Mouse (Mus musculus): Measurements from ENCODE around the gene Spin1. TPM values are rescaled to one million over a fixed set of nuclear protein-coding genes. Genes with fewer than 3 reads are reported as not detected.

Spin1 gene
- polyA plus RNA-seq (2012; rRNA removed), result 29.0 and 29.5 TPM in 2 replicates

DNA sequence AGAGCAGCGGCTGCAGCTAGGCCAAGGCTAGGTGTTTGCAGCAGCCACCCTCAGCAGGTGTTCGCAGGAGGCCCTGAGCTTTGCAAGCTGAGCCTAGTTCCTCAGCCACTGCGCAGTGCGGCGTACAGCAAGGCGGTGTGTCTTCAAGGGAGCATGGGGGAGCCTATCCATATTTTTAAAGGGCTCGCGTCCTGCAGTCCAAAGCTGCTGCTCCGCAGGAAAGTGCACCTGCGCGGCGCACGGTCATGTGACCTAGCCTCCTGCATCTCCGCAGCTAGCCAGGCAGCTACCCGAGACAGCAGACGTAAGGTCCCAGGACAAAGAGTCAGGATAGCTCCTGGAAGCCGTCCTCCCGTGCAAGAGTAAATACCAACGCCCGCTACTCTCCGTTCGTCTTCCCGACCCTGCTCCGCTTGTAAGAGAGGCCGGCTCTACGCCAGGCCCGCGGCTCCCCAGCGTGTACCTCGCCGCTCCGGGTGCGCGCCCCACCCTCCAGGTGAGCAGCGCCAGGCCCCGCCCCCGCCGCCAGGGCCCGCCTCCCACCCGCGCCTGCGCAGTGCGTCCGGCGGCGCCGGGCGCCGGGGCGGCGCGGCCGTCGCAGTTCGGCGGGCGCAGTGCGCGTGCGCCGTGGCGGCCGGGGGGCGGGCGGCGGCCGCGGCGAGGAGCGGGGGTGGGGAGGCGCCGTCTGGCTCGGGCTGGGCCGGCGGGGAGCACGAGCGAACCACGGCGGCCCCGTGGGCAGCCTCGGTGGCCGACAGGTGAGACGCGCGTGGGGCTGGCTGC lies at the start of gene Spin1:
TSS of gene Spin1 (plus strand) at position 648 of the 783 bp plus-strand sequence.
- WGBS, result 5% methylated on average over 84 of the region's 85 CpGs

GRCm38 (mm10) chr13:51051016-51051415 lies 49.7 kb upstream of the Spin1 start:
- Histone ChIP-seq H3K4me1 (replicated peaks; ENCODE audit: control insufficient read depth, insufficient read depth, low read length) (no peaks in the 10 kb centered on the region), H3K4me3 (ENCODE audit: control insufficient read depth, insufficient read depth, low read length) (no peak overlapping the region), H3K36me3 (ENCODE audit: control insufficient read depth, insufficient read depth, low read length) (no peaks in the 10 kb centered on the region), H3K27ac (ENCODE audit: control insufficient read depth, insufficient read depth, low read length) (no peak overlapping the region), H3K27me3 (ENCODE audit: control insufficient read depth, insufficient read depth, low read length) (no peaks in the 10 kb centered on the region)
- 95% methylated on average over 4 of the region's 4 CpGs for WGBS
- no peak for DNase-seq
- no peak for TF ChIP-seq CTCF (IDR thresholded peaks at IDR 0.05; ENCODE audit: borderline replicate concordance, control insufficient read depth, extremely low read depth, insufficient read depth, low read length, poor library complexity)
- no peak for TF ChIP-seq POLR2A (IDR thresholded peaks at IDR 0.05; ENCODE audit: control insufficient read depth, extremely low read depth, insufficient read depth, low read length, poor library complexity)

More for the DNA sequence above, at the start of gene Spin1:
- peak; percentile 89 for DNase-seq
- peak; percentile 46 for TF ChIP-seq POLR2A (IDR thresholded peaks at IDR 0.05; ENCODE audit: control insufficient read depth, extremely low read depth, insufficient read depth, low read length, poor library complexity)
- TF ChIP-seq CTCF (IDR thresholded peaks at IDR 0.05; ENCODE audit: borderline replicate concordance, control insufficient read depth, extremely low read depth, insufficient read depth, low read length, poor library complexity), result no peak
- H3K36me3 ChIP-seq (ENCODE audit: control insufficient read depth, insufficient read depth, low read length), result no peaks in the 10 kb centered on the region
- no peaks in the 10 kb centered on the region for H3K27me3 ChIP-seq (ENCODE audit: control insufficient read depth, insufficient read depth, low read length)
- peak within 1 kb of the TSS; percentile 54 for H3K27ac ChIP-seq (ENCODE audit: control insufficient read depth, insufficient read depth, low read length)
- H3K4me3 ChIP-seq (ENCODE audit: control insufficient read depth, insufficient read depth, low read length), result peak within 1 kb of the TSS; percentile 90
- H3K4me1 ChIP-seq (replicated peaks; ENCODE audit: control insufficient read depth, insufficient read depth, low read length), result peaks cover 9% of the 10 kb centered on the region

DNA sequence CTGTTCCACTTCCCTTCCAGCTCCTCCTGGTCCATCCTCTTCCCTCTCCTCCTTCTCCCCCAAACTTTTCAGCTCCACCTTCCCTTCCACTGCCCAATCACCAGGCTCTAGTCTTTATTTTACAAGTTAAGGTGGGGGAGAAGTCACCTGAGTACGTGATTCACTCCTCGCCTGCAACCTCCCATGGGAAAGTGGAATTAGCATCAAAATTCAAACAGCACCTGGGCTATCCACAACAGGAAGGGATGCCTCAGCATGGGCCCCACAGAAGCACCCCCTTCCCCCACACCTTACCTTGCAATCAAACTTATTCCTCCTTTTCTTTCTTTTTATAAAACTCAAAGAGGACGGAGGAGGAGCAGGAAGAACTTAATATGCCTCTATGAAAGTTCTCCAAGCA lies 48.3 kb upstream of the Spin1 start:
- no peak for DNase-seq
- 78% methylated on average over 3 of the region's 3 CpGs for WGBS
- Histone ChIP-seq H3K4me3 (ENCODE audit: control insufficient read depth, insufficient read depth, low read length) (no peak overlapping the region), H3K36me3 (ENCODE audit: control insufficient read depth, insufficient read depth, low read length) (no peaks in the 10 kb centered on the region), H3K4me1 (replicated peaks; ENCODE audit: control insufficient read depth, insufficient read depth, low read length) (no peaks in the 10 kb centered on the region), H3K27ac (ENCODE audit: control insufficient read depth, insufficient read depth, low read length) (no peak overlapping the region), H3K27me3 (ENCODE audit: control insufficient read depth, insufficient read depth, low read length) (no peaks in the 10 kb centered on the region)
- TF ChIP-seq CTCF (IDR thresholded peaks at IDR 0.05; ENCODE audit: borderline replicate concordance, control insufficient read depth, extremely low read depth, insufficient read depth, low read length, poor library complexity), result no peak

DNA sequence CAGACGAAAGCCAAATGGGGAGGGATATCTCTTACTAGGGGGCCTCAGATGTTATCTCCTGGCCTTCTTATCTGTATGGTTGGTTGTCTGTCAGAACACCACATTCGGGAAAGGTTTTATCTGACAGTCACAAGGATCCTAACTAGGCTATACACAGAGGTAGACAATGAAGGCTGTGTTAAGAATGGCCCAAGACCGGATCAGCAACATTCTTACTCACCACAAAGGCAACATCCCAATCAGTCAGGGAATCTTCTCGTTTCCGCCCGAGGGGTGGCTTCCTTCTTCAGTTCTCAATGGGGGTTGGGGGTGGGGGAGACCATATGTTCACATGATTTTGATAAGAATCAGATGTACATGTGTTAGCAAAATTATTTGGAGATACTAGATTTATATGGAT lies 37.7 kb upstream of the Spin1 start:
- no peak for TF ChIP-seq CTCF (IDR thresholded peaks at IDR 0.05; ENCODE audit: borderline replicate concordance, control insufficient read depth, extremely low read depth, insufficient read depth, low read length, poor library complexity)
- no peak for TF ChIP-seq POLR2A (IDR thresholded peaks at IDR 0.05; ENCODE audit: control insufficient read depth, extremely low read depth, insufficient read depth, low read length, poor library complexity)
- no peak for DNase-seq
- Histone ChIP-seq H3K4me1 (replicated peaks; ENCODE audit: control insufficient read depth, insufficient read depth, low read length) (no peaks in the 10 kb centered on the region), H3K27ac (ENCODE audit: control insufficient read depth, insufficient read depth, low read length) (no peak overlapping the region), H3K27me3 (ENCODE audit: control insufficient read depth, insufficient read depth, low read length) (no peaks in the 10 kb centered on the region), H3K4me3 (ENCODE audit: control insufficient read depth, insufficient read depth, low read length) (no peak overlapping the region), H3K36me3 (ENCODE audit: control insufficient read depth, insufficient read depth, low read length) (no peaks in the 10 kb centered on the region)
- 82% methylated on average over 6 of the region's 6 CpGs for WGBS

DNA sequence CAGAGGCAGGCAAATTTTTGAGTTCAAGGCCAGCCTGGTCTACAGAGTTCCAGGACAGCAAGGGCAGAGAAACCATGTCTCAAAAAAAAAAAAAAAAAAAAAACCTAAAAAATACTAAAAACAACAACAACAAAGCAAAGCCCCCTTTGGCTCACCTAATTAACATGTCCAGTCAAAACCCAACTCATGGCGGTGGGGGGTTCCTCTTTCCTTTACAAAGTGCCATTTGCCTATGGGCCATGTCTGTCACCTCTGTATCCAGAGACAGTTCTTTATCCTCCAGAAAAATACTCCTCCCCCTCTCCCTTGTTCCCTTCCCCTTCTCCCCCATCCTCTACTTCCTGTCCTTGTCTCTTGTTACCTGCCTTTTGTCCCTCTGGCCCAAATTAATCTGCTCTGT lies 37.0 kb upstream of the Spin1 start:
- no peak for TF ChIP-seq CTCF (IDR thresholded peaks at IDR 0.05; ENCODE audit: borderline replicate concordance, control insufficient read depth, extremely low read depth, insufficient read depth, low read length, poor library complexity)
- TF ChIP-seq POLR2A (IDR thresholded peaks at IDR 0.05; ENCODE audit: control insufficient read depth, extremely low read depth, insufficient read depth, low read length, poor library complexity), result no peak
- 100% methylated on average over 1 of the region's 1 CpGs for WGBS
- no peak for DNase-seq
- Histone ChIP-seq H3K4me3 (ENCODE audit: control insufficient read depth, insufficient read depth, low read length) (no peak overlapping the region), H3K36me3 (ENCODE audit: control insufficient read depth, insufficient read depth, low read length) (no peaks in the 10 kb centered on the region), H3K27ac (ENCODE audit: control insufficient read depth, insufficient read depth, low read length) (no peak overlapping the region), H3K4me1 (replicated peaks; ENCODE audit: control insufficient read depth, insufficient read depth, low read length) (no peaks in the 10 kb centered on the region), H3K27me3 (ENCODE audit: control insufficient read depth, insufficient read depth, low read length) (no peaks in the 10 kb centered on the region)

GRCm38 (mm10) chr13:51064429-51064828 lies 36.3 kb upstream of the Spin1 start:
- WGBS, result 92% methylated on average over 3 of the region's 3 CpGs
- no peaks in the 10 kb centered on the region for H3K4me1 ChIP-seq (replicated peaks; ENCODE audit: control insufficient read depth, insufficient read depth, low read length)
- TF ChIP-seq CTCF (IDR thresholded peaks at IDR 0.05; ENCODE audit: borderline replicate concordance, control insufficient read depth, extremely low read depth, insufficient read depth, low read length, poor library complexity) (no peak), POLR2A (IDR thresholded peaks at IDR 0.05; ENCODE audit: control insufficient read depth, extremely low read depth, insufficient read depth, low read length, poor library complexity) (no peak)
- no peak overlapping the region for H3K4me3 ChIP-seq (ENCODE audit: control insufficient read depth, insufficient read depth, low read length)
- no peaks in the 10 kb centered on the region for H3K27me3 ChIP-seq (ENCODE audit: control insufficient read depth, insufficient read depth, low read length)
- DNase-seq, result no peak
- no peaks in the 10 kb centered on the region for H3K36me3 ChIP-seq (ENCODE audit: control insufficient read depth, insufficient read depth, low read length)
- H3K27ac ChIP-seq (ENCODE audit: control insufficient read depth, insufficient read depth, low read length), result no peak overlapping the region

All from thymus, adult 2 months (tissue).